Mouse (Mus musculus): ENCODE results near the gene Ctnnd2.

DNA sequence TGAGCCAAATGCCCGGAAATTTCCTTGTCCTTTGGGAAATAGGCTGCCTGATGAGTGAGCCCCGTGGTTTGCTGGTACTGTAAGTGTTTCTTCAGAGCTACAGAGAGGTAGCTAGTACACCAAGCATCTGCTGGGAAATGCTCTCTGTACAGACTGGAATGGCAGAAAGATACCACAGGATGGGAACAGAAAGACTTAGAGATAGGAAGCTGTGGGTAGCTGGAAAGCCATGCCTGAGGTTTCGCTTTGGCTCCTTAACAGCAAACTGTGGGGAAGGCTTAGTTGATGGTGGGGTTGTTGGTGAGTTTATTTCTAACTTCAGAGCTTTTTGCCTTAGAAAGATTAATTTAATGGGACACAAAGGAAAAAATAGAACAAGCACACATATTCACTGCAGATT lies 485.2 kb downstream of the Ctnnd2 start:
- TF ChIP-seq CTCF (IDR thresholded peaks at IDR 0.05; ENCODE audit: low read depth) (no peak), EP300 (IDR thresholded peaks at IDR 0.05; ENCODE audit: low read depth) (no peak)

All from liver, postnatal 0 days (tissue).